Mouse (Mus musculus): Measurements from ENCODE around the gene Ackr1. TPM values are rescaled to one million over a fixed set of nuclear protein-coding genes. Genes with fewer than 3 reads are reported as not detected.
"Not testable (repeated sequence)": the region's sequence is repeated elsewhere in the genome, so short reads cannot be mapped to it uniquely, and the experiment has no call there.

The Ackr1 gene
- total RNA-seq, 1 experiment from 2014 or later, result not detected

DNA sequence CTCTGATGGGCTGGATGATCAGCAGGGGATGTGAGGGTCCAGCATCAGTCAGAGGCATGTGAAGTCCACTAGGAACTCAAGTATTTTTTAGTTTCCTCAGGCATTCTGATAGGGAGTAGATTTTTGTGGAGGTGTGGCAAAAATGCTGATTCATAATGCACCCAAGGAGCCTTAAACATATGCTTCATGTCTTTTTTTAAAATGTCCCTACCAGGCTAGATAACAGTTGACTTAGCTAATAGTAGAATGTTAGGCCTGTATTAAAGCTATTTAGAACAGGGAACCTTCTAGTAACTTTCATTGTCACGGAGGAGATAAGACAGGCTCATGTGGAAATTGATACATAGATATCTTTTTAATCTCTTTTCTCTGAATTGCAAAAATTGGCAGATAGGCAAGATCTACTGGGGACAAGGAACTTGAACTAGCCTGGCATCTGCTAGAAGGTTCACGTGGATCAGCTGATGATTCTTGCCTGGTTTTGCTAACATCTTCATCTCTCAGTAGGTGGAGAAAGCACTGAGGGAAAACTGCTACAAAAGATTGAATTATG is 15.5 kb downstream of the Ackr1 start:
- ATAC-seq (replicated peaks; ENCODE audit: insufficient number of reproducible peaks, low FRiP score, low TSS enrichment, poor library complexity, severe bottlenecking), result no peak

DNA sequence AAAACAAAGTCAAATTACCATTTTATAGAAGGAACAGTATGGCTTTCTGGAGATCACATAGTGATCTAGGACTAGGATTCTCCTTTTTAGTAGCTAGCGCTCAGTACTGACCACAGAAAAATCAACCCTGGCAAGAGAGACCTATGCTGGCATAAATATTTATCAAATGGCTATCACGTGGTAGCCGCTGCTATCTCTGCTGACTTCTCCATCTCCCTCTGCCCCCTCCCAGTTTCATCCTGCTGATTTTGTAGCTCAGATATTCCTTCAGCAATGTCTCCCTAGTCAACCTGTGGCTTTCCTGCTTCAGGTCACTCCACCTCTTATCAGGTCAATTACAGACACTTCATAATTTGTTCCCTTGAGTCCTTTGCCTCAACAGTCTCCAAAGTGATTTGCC is 17.8 kb downstream of the Ackr1 start:
- no peak for ATAC-seq (replicated peaks; ENCODE audit: insufficient number of reproducible peaks, low FRiP score, low TSS enrichment, poor library complexity, severe bottlenecking)

DNA sequence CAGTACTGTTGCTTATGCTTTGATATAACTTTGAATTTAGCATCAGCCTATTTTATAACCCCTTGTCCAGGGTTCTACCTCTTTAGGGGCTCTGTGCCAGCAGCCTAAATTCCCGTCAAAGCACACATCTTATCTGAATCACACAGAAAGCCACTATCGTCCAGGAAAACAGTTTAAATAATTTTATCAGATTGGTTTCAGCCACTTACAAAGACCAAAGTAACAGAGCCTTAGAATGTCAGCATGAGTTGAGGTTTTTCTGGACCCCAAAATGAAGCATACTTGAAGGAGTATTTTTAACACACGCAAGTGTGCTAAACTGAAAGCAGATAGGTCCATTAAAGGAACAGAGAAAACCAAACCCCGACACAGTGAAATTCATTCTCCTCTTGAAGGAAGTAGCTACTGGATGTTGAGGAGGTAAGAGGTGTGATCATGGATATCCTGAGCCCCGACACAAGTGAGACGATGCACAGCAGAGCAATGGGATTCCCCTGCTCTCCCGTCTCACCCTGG is 20.0 kb downstream of the Ackr1 start:
- not testable (repeated sequence) for ATAC-seq (replicated peaks; ENCODE audit: insufficient number of reproducible peaks, low FRiP score, low TSS enrichment, poor library complexity, severe bottlenecking)

DNA sequence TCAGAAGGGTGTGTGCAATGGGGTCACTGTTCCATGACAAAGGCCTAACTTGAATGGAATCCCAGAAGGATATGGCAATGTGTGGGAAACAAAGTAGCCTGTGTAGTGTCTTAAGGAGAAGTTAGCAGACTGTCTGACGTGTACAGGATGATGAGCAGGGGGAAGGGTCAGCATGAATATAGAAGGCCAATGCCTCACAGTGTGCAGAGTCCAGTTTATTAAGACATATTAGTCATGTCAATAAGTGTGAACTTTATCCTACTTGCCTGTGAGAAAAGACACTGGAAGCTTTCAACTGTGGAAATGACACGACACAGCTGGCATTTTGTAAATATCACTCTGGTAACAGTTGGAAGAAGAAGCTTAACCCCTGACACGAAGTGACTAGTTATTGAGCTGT is 30.8 kb downstream of the Ackr1 start:
- not testable (repeated sequence) for ATAC-seq (replicated peaks; ENCODE audit: insufficient number of reproducible peaks, low FRiP score, low TSS enrichment, poor library complexity, severe bottlenecking)

Other genes with a start within 250 kb of the Ackr1 start
- gene Olfr1408, start 196.4 kb downstream of the Ackr1 start, total RNA-seq (2017), result not detected in 3 replicates
- gene Olfr1406, start 143.1 kb downstream of the Ackr1 start, total RNA-seq (2017), result not detected in 3 replicates
- not detected in 3 replicates for gene Olfr218, start 135.9 kb downstream of the Ackr1 start, total RNA-seq (2017)
- not detected in 3 replicates for gene Olfr1404, start 121.4 kb downstream of the Ackr1 start, total RNA-seq (2017)
- 4.8 to 56.5 TPM (median 29.0 TPM) in 3 replicates for gene Fcer1a, start 106.5 kb downstream of the Ackr1 start, total RNA-seq (2017)
- gene Olfr418, start 67.7 kb downstream of the Ackr1 start, total RNA-seq (2017), result not detected in 3 replicates
- gene Mptx2, start 56.0 kb downstream of the Ackr1 start, total RNA-seq (2017), result not detected in 3 replicates
- 140 to 167 TPM (median 156 TPM) in 3 replicates for gene Aim2, start 17.1 kb upstream of the Ackr1 start, total RNA-seq (2017)
- gene Cadm3, start 33.9 kb upstream of the Ackr1 start, total RNA-seq (2017), result 3.2 to 9.0 TPM (median 6.9 TPM) in 3 replicates
- gene Ifi206, start 157.3 kb upstream of the Ackr1 start, total RNA-seq (2017), result 4.2 to 36.2 TPM (median 8.6 TPM) in 3 replicates
- 8.1 to 25.5 TPM (median 8.2 TPM) in 3 replicates for gene Ifi214, start 202.2 kb upstream of the Ackr1 start, total RNA-seq (2017)

All from monocyte, adult 5-6 weeks (primary cell).